Mouse (Mus musculus) heart, adult 2 months (tissue): ENCODE data around the gene Map7. TPM values are rescaled to one million over a fixed set of nuclear protein-coding genes. Genes with fewer than 3 reads are reported as not detected.

Experiments
- DNase-seq, 2 experiments: peaks; one replicate each; pipeline ENCODE4 v3.0.0; 2021
- H3K27ac ChIP-seq: fragments of 200-600 bp; 2 replicates; pipeline ENCODE4 v1.8.1; 2022
- H3K27me3 ChIP-seq: fragments of 200-500 bp; 2 replicates; pipeline ENCODE4 v1.6.1; 2012; ENCODE audit warnings: mild to moderate bottlenecking, low read length, inconsistent platforms, mixed read lengths; ENCODE audit not compliant: control insufficient read depth, insufficient read depth
- H3K36me3 ChIP-seq: fragments of 200-500 bp; 2 replicates; pipeline ENCODE4 v1.6.1; 2012; ENCODE audit warnings: low read length, inconsistent platforms; ENCODE audit not compliant: control insufficient read depth, insufficient read depth
- H3K4me1 ChIP-seq: fragments of 200-500 bp; 2 replicates; pipeline ENCODE4 v1.6.1; 2011; ENCODE audit warnings: low read length; ENCODE audit not compliant: control insufficient read depth, insufficient read depth
- H3K4me3 ChIP-seq: fragments of 200-600 bp; 2 replicates; pipeline ENCODE4 v1.8.1; 2022
- H3K79me2 ChIP-seq: fragments of 200-500 bp; replicated peaks from 2 replicates; pipeline ENCODE4 v1.6.1; 2012; ENCODE audit warnings: mild to moderate bottlenecking, inconsistent platforms, low read length, moderate library complexity, mixed read lengths; ENCODE audit not compliant: control insufficient read depth, insufficient read depth
- H3K9ac ChIP-seq: fragments of 200-500 bp; 2 replicates; pipeline ENCODE4 v1.6.1; 2012; ENCODE audit warnings: low read depth, mild to moderate bottlenecking, control low read depth, inconsistent platforms, low read length, mixed read lengths
- CTCF ChIP-seq: fragments of 200-600 bp; IDR thresholded peaks from 2 replicates; pipeline ENCODE4 v1.8.1; 2022; ENCODE audit warnings: antibody characterized with exemption, mild to moderate bottlenecking, moderate library complexity
- EP300 ChIP-seq: fragments of 200-500 bp; IDR thresholded peaks from 2 replicates; pipeline ENCODE4 v1.6.1; 2011; ENCODE audit warnings: low read depth, low read length, control low read depth; ENCODE audit not compliant: insufficient read depth
- POLR2A ChIP-seq: fragments of 200-500 bp; IDR thresholded peaks from 2 replicates; pipeline ENCODE4 v1.6.1; 2011; ENCODE audit warnings: mild to moderate bottlenecking, low read depth, low read length, control low read depth; ENCODE audit not compliant: insufficient read depth
- WGBS: fragments of 180-500 bp; shearing (Covaris S2); methylation state at CpG from one replicate; pipeline ENCODE4 v1.1.7; 2018; 5-methylcytosine and 5-hydroxymethylcytosine counted together
- intact Hi-C: fragments of 180-260 bp; cut with DNase I; formaldehyde crosslinking; loops from one replicate; pipeline ENCODE4 v1.15.1; 2025
- polyA plus RNA-seq: library from polyadenylated mRNA; depleted of rRNA; stranded (reverse); fragments of >200 nt; gene quantifications from 2 replicates; pipeline ENCODE4 v1.2.3, GENCODE M21; 2012
- total RNA-seq, 2 experiments: library from RNA; stranded (reverse); gene quantifications; 2 replicates each; pipeline ENCODE4 v1.2.3; 2021

Gene Map7
- total and polyA plus RNA-seq, 3 experiments = 6.6 to 19.3 (median 17.9) TPM

- TF ChIP-seq EP300 = no peak
- TF ChIP-seq POLR2A = no peak
- no peak for TF ChIP-seq CTCF
- intact Hi-C loops = no loop called here
- Histone ChIP-seq H3K4me3 (no peak overlapping the region), H3K4me1 (peaks cover 1% of the 10 kb centered on the region; the same call in 1 of the 2 replicates), H3K9ac (no peak overlapping the region), H3K79me2 (peaks cover 2% of the 10 kb centered on the region; the same call in 1 of the 2 replicates), H3K27me3 (no peaks in the 10 kb centered on the region), H3K36me3 (no peaks in the 10 kb centered on the region), H3K27ac (no peak overlapping the region)
- WGBS = 87% methylated on average over 4 of the region's 4 CpGs
- no peak for DNase-seq
These were observed 19.2 kb downstream of the Map7 start for GRCm38 (mm10) chr10:20167467-20167866.

GRCm38 (mm10) chr10:20169182-20169674 lies 21.0 kb downstream of the Map7 start:
- DNase-seq = no peak
- H3K36me3 ChIP-seq = no peaks in the 10 kb centered on the region
- H3K79me2 ChIP-seq = 0 out of 2 replicates have a peak, but pooled peaks cover 2% of the 10 kb centered on the region
- WGBS = 88% methylated on average over 3 of the region's 3 CpGs
- TF ChIP-seq POLR2A (no peak), EP300 (no peak), CTCF (no peak)
- no peak overlapping the region for H3K27ac ChIP-seq
- H3K4me3 ChIP-seq = no peak overlapping the region
- no peak overlapping the region for H3K9ac ChIP-seq
- intact Hi-C loops = no loop called here
- no peaks in the 10 kb centered on the region for H3K27me3 ChIP-seq
- peaks cover 1% of the 10 kb centered on the region; the same call in 1 of the 2 replicates for H3K4me1 ChIP-seq

- no peak overlapping the region for H3K27ac ChIP-seq
- DNase-seq = no peak
- WGBS = 24% methylated on average over 19 of the region's 19 CpGs
- no peaks in the 10 kb centered on the region for H3K27me3 ChIP-seq
- H3K36me3 ChIP-seq = no peaks in the 10 kb centered on the region
- peaks cover 1% of the 10 kb centered on the region; the same call in 1 of the 2 replicates for H3K4me1 ChIP-seq
- H3K79me2 ChIP-seq = no peaks in the 10 kb centered on the region
- no peak overlapping the region for H3K4me3 ChIP-seq
- H3K9ac ChIP-seq = no peak overlapping the region
- intact Hi-C loops = no loop called here
- TF ChIP-seq EP300 (no peak), CTCF (no peak), POLR2A (no peak)
These were observed 21.8 kb downstream of the Map7 start for GRCm38 (mm10) chr10:20169927-20170604.

GRCm38 (mm10) chr10:20170605-20171088 lies 22.4 kb downstream of the Map7 start:
- WGBS = 59% methylated on average over 11 of the region's 11 CpGs
- intact Hi-C loops = no loop called here
- no peak overlapping the region for H3K9ac ChIP-seq

DNA sequence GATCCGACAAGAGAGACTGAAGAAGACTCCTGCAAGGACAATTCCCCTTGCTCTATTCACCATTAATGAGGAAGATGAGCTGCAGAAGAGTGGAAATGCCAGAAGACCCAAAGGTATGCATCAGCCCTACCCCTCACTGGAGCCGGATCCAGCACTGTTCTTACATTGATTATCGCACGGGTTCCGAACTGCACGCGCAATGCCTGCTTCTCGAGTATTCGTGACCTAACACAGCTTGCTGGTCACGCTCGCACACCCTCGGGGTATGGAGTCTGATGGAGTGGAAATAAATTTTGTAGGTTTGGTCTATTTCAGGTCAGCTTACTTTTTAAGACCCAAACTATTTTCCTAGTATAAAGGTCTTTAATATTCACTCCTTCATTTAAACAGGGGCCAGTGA lies 22.9 kb downstream of the Map7 start:
- Histone ChIP-seq H3K4me1 (peaks cover 1% of the 10 kb centered on the region; the same call in 1 of the 2 replicates), H3K27me3 (no peaks in the 10 kb centered on the region), H3K27ac (no peak overlapping the region), H3K36me3 (no peaks in the 10 kb centered on the region), H3K4me3 (no peak overlapping the region), H3K9ac (no peak overlapping the region), H3K79me2 (no peaks in the 10 kb centered on the region)
- DNase-seq = no peak
- TF ChIP-seq POLR2A (no peak), CTCF (no peak), EP300 (no peak)
- WGBS = 89% methylated on average over 12 of the region's 12 CpGs
- intact Hi-C loops = no loop called here

More at GRCm38 (mm10) chr10:20170605-20171088, 22.4 kb downstream of the Map7 start:
- peak; percentile 52 to 58 for DNase-seq
- no peaks in the 10 kb centered on the region for H3K36me3 ChIP-seq
- TF ChIP-seq EP300 (no peak), CTCF (peak; percentile 79)
- no peak overlapping the region for H3K27ac ChIP-seq
- H3K4me3 ChIP-seq = no peak overlapping the region
- H3K27me3 ChIP-seq = no peaks in the 10 kb centered on the region
- no peaks in the 10 kb centered on the region for H3K79me2 ChIP-seq
- H3K4me1 ChIP-seq = peaks cover 1% of the 10 kb centered on the region; the same call in 1 of the 2 replicates

GRCm38 (mm10) chr10:20171756-20172155 lies 23.5 kb downstream of the Map7 start:
- no peak overlapping the region for H3K9ac ChIP-seq
- H3K4me1 ChIP-seq = peaks cover 1% of the 10 kb centered on the region; the same call in 1 of the 2 replicates
- no peak overlapping the region for H3K27ac ChIP-seq
- H3K4me3 ChIP-seq = no peak overlapping the region
- TF ChIP-seq CTCF (no peak), EP300 (no peak), POLR2A (no peak)
- no peak for DNase-seq
- H3K27me3 ChIP-seq = no peaks in the 10 kb centered on the region
- H3K79me2 ChIP-seq = no peaks in the 10 kb centered on the region
- H3K36me3 ChIP-seq = no peaks in the 10 kb centered on the region
- whole genome bisulfite sequencing = 60% methylated on average over 4 of the region's 4 CpGs
- intact Hi-C loops = no loop called here
